Mouse (Mus musculus): Measurements from ENCODE around the gene Fos. TPM values are rescaled to one million over a fixed set of nuclear protein-coding genes. Genes with fewer than 3 reads are reported as not detected.
"Not testable (repeated sequence)": the region's sequence is repeated elsewhere in the genome, so short reads cannot be mapped to it uniquely, and the experiment has no call there.

Fos gene
- polyA plus RNA-seq, 1 experiment from 2014 or later, result 4.9 TPM

DNA sequence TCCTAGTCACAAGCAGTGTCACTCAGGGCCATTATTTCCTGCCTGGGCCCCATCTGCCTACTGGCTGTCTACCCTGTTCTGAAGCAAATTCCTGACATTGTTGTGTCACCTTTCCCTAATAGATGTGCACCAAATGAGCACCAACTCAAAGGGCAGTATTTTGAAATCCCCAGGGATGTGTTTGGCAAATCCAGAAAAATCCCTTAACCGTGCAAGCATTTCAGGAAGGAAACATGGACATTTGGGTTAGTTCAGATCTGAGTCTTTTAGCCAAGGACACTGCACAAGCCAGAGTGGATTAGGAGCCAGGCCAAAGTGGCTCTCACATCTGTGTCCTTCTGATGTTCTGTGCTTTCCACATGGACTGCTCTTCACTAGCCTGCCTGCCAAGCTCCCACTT, 48.0 kb downstream of the Fos start:
- no peaks in the 10 kb centered on the region for H3K36me3 ChIP-seq
- ATAC-seq, result no peak

DNA sequence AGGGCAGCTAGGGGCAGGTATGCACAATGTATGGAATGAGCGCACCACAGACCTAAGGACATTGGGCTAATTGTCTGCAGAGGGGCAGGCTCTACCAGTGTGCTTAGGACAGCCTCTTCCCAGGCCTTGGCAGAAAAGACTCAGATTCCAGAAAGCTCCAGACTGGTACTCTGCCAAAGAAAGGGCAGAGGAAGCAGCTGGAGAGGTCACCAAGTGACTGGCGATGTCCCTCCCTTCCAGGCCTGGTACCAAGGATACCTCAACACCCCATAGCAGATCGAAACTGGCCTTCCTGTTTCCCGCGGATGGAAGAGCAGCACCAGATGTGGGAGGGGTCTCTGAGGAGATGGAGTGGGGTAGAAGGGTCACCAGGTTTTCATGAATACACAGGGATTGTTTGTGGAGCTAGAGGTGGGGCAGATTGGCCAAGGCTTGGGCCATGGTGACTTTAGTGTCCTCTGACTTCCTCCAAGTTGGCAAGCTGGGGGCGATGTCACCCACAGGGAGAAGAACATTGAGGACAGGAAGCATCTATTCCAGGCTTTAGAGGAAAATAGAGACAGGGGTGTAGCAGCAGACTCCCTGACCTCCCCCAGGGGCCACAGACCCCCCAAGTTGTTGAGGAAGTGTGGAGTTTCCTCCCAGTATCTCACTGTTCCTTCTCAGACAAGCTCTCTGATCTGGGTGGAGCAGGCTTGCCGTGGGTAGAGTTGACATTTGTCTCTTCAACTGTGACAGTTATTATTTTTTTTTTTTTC, 49.1 kb downstream of the Fos start:
- Histone ChIP-seq H3K36me3 (no peaks in the 10 kb centered on the region), H3K4me2 (replicated peaks) (no peak overlapping the region), H3K27ac (no peak overlapping the region), H3K27me3 (replicated peaks) (no peaks in the 10 kb centered on the region), H3K4me1 (replicated peaks) (no peaks in the 10 kb centered on the region), H3K9me3 (no peaks in the 10 kb centered on the region), H3K9ac (no peak overlapping the region), H3K4me3 (replicated peaks) (no peak overlapping the region)
- 72% methylated on average over 7 of the region's 7 CpGs for WGBS
- no peak for ATAC-seq

More for the DNA sequence above, 48.0 kb downstream of the Fos start:
- Histone ChIP-seq H3K27me3 (replicated peaks) (no peaks in the 10 kb centered on the region), H3K27ac (no peak overlapping the region), H3K9me3 (no peaks in the 10 kb centered on the region), H3K4me3 (replicated peaks) (no peak overlapping the region), H3K9ac (no peak overlapping the region), H3K4me2 (replicated peaks) (no peak overlapping the region), H3K4me1 (replicated peaks) (no peaks in the 10 kb centered on the region)
- WGBS, result 58% methylated on average over 1 of the region's 1 CpGs

DNA sequence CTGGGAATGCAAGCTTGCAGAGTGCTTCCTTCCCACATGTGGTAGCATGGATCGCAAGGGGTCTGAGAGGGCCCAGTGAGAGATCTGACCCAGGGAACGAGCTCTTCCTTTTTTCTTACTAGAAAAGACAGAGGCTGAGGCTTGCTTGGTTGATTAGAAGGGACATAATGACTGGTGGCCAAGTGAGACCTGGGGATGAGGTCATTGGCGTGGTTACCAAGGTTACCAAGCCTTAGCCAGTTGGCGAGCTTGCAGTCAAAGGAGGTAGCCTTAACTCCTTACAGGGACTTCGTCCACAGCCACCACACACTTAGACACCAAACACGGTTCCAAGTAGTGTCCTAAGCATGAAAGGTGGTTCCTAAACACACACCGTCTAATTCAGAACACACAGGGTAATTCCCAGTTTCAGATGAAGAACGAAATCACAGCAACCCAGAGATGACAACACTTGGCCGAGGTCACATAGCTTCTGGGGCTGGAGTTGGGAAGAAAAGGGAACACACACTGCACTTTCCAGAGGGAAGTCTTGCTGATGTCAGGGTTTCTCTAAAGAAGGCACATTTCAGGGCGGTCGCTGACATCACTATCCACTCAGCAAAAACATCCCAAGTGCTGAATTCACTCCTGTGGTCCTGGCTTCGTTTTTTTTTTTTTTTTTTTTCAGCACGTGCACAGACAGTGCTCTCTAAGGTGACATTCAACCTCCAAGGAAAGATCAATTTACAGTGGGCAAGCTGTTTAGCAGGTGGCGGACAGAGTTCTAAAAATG, 49.9 kb downstream of the Fos start:
- no peak overlapping the region for H3K27ac ChIP-seq
- 66% methylated on average over 14 of the region's 14 CpGs for WGBS
- ATAC-seq, result no peak

DNA sequence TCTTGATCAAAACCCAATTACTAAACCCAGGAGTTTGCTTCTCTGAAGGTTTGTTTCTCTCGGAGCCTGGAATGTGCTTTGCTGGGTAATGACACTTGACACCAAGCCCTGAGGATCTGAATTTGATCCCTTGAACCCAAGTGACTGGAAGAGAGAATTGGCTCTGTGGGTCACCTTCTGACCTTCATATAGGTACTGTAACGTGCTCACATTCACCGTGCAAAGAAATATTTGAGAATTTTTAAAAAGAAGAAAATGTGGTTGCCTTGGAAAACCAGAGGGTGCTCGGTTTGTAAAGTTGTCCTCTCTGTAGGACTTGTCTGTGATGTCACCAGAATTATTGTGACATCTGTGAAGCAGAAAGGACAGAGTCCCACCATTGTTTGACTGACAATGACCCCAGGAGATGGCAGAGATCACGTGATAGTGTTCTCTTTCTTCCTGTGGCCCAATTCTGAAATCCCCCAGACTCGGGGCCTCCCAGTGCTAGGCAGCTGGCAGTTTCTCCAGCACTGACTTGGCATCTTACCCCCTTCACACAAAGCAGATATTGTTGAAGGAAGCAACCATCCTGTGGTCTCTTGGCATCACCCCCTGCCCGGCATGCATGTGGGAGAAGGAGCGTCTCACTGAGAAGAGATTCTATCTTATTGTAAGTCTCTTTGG, 50.6 kb downstream of the Fos start:
- ATAC-seq, result no peak
- Histone ChIP-seq H3K36me3 (no peaks in the 10 kb centered on the region), H3K4me2 (replicated peaks) (no peak overlapping the region), H3K27ac (no peak overlapping the region), H3K27me3 (replicated peaks) (no peaks in the 10 kb centered on the region), H3K9me3 (no peaks in the 10 kb centered on the region), H3K4me3 (replicated peaks) (no peak overlapping the region), H3K9ac (no peak overlapping the region), H3K4me1 (replicated peaks) (0 out of 2 replicates have a peak, but pooled peaks cover 4% of the 10 kb centered on the region)
- WGBS, result 60% methylated on average over 8 of the region's 8 CpGs

More for the DNA sequence above, 49.9 kb downstream of the Fos start:
- H3K27me3 ChIP-seq (replicated peaks), result no peaks in the 10 kb centered on the region
- no peaks in the 10 kb centered on the region for H3K9me3 ChIP-seq
- 0 out of 2 replicates have a peak, but pooled peaks cover 4% of the 10 kb centered on the region for H3K4me1 ChIP-seq (replicated peaks)
- H3K9ac ChIP-seq, result no peak overlapping the region
- no peak overlapping the region for H3K4me3 ChIP-seq (replicated peaks)
- no peak overlapping the region for H3K4me2 ChIP-seq (replicated peaks)
- no peaks in the 10 kb centered on the region for H3K36me3 ChIP-seq

DNA sequence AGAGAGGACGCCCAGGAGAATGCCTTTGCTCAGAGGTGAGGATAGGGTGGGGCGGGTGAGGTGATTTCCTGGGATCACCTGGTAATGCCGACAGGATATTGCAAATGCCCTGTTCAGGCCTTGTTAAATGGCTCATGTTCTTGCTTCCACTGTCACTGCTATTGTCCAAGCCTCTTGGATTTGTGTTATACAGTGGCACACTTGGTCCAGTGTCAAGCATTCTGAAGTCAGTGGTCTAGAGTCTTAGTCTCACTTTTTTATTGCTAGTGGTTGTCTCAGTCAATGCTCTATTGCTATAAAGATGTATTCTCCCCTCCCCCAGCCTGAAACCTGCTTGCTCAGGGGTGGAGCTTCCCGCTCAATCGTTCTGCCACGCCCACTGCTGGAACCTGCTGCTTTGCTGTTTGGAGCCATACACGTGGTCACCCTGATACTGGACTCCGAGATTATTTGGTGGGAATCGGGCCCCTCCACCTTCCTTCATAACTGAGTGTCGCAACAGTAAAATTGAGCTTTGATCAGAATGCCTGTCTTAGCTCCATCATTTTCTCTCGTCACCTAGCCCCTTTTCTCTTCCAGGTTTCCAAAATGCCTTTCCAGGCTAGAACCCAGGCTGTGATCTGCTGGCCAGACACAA, 51.3 kb downstream of the Fos start:
- H3K4me1 ChIP-seq (replicated peaks); H3K4me3 ChIP-seq (replicated peaks); H3K27ac ChIP-seq; H3K9me3 ChIP-seq; H3K4me2 ChIP-seq (replicated peaks); H3K9ac ChIP-seq; H3K36me3 ChIP-seq; H3K27me3 ChIP-seq (replicated peaks): not testable (repeated sequence)
- WGBS, result 54% methylated on average over 11 of the region's 11 CpGs
- ATAC-seq, result peak; percentile 55; the same call in 1 of the 2 replicates

Other genes with a start within 250 kb of the Fos start
- 6.7 and 6.9 TPM in 2 replicates for gene Mlh3, start 203.3 kb upstream of the Fos start, polyA plus RNA-seq (2015; fragmentation: Nextera tagmentation; extraction: Ambion mirVana)
- 47.6 and 58.2 TPM in 2 replicates for gene Acyp1, start 185.5 kb upstream of the Fos start, polyA plus RNA-seq (2015; fragmentation: Nextera tagmentation; extraction: Ambion mirVana)
- gene Zc2hc1c, start 185.3 kb upstream of the Fos start, polyA plus RNA-seq (2015; fragmentation: Nextera tagmentation; extraction: Ambion mirVana), result 1.7 TPM in 2 replicates
- 16.2 and 16.7 TPM in 2 replicates for gene Nek9, start 134.5 kb upstream of the Fos start, polyA plus RNA-seq (2015; fragmentation: Nextera tagmentation; extraction: Ambion mirVana)
- 343 and 345 TPM in 2 replicates for gene Tmed10, start 99.0 kb upstream of the Fos start, polyA plus RNA-seq (2015; fragmentation: Nextera tagmentation; extraction: Ambion mirVana)
- gene Jdp2, start 125.1 kb downstream of the Fos start, polyA plus RNA-seq (2015; fragmentation: Nextera tagmentation; extraction: Ambion mirVana), result 0.62 and 0.74 TPM in 2 replicates
- 2.6 and 2.9 TPM in 2 replicates for gene Batf, start 212.8 kb downstream of the Fos start, polyA plus RNA-seq (2015; fragmentation: Nextera tagmentation; extraction: Ambion mirVana)